Mouse (Mus musculus): ENCODE results near the gene AL732309.1.

DNA sequence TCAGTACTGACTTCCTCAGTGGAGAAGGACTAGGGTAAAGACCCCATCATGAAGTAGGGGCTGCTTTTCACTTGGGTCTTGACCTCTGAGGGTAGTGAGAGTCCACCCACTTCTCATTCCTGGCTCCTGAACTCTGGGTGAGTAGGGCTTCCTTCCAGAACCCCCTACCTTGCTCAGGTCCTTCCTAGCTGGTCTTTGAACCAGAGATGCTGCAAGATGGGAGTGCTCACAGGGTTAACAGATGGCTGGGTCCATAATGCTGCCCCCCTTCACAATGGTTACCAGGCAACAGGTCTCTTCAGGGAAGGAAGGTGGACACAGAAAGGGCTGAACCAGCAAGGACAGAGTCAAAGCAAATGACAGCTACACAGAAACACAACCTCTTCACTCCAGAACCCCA, 28.2 kb downstream of the AL732309.1 start, which contains the start of gene Fam166a:
- TF ChIP-seq CTCF (IDR thresholded peaks at IDR 0.05; ENCODE audit: low read depth, low read length) (no peak), POLR2A (IDR thresholded peaks at IDR 0.05; ENCODE audit: extremely low read depth, insufficient read depth, low read length) (no peak)
